Mouse (Mus musculus): ENCODE results near the gene Emg1.

GRCm38 (mm10) chr6:124678769-124679168 is 33.2 kb downstream of the Emg1 start:
- no peak for TF ChIP-seq CTCF (IDR thresholded peaks at IDR 0.05; ENCODE audit: low read depth, low read length)
- no peak for TF ChIP-seq POLR2A (IDR thresholded peaks at IDR 0.05; ENCODE audit: extremely low read depth, insufficient read depth, low read length)

Data from liver, adult 2 months (tissue).